Mouse (Mus musculus): ENCODE measurements around the gene Asb13.

DNA sequence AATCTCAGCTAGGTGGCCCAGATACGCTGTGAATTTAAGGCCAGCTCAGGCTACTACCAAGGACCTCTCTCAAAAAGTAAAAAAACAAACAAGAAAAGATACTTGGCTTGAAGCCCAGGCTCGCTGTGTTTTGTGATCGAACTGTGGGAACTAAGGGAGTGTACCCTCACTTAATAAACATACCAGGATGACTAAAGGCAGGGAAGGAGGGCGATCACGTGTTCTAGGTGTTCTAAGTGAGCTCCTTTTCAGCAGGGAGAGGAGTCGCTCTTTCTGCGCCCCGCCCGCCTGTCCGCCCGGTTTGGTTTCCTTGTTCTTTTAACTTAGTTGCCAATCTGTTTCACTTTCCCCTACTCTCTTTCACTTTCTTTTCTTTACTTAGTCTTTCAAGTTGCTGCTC, 3.0 kb downstream of the Asb13 start:
- TF ChIP-seq GATA2 (IDR thresholded peaks at IDR 0.05; ENCODE audit: borderline replicate concordance, low read depth, low read length), result no peak
- TF ChIP-seq CTCF (IDR thresholded peaks at IDR 0.05; ENCODE audit: low read depth, low read length), result no peak
- no peak for TF ChIP-seq TAL1 (conservative IDR thresholded peaks at IDR 0.05; ENCODE audit: low read depth, low read length)
- no peak for TF ChIP-seq GATA1 (IDR thresholded peaks at IDR 0.05; ENCODE audit: borderline replicate concordance, low read length)
- TF ChIP-seq POLR2AphosphoS5 (IDR thresholded peaks at IDR 0.05; ENCODE audit: insufficient replicate concordance, low read depth, low read length), result no peak

Data from G1E (cell line).